Mouse (Mus musculus): ENCODE results near the gene Gja1.

The Gja1 gene

GRCm38 (mm10) chr10:56415894-56416570, 38.9 kb downstream of the Gja1 start:
- in situ Hi-C loops (cut with MboI), result no loop called here

GRCm38 (mm10) chr10:56422518-56422917, 45.4 kb downstream of the Gja1 start:
- in situ Hi-C loops (cut with MboI), result no loop called here

GRCm38 (mm10) chr10:56425016-56425798, 48.1 kb downstream of the Gja1 start:
- in situ Hi-C loops (cut with MboI), result no loop called here

GRCm38 (mm10) chr10:56426369-56426768, 49.2 kb downstream of the Gja1 start:
- in situ Hi-C loops (cut with MboI), result no loop called here

- in situ Hi-C loops (cut with MboI), result no loop called here
Observed at GRCm38 (mm10) chr10:56427382-56427781, 50.3 kb downstream of the Gja1 start.

- in situ Hi-C loops (cut with MboI), result no loop called here
Observed at GRCm38 (mm10) chr10:56427827-56428226, 50.7 kb downstream of the Gja1 start.

GRCm38 (mm10) chr10:56429011-56429410, 51.9 kb downstream of the Gja1 start:
- in situ Hi-C loops (cut with MboI), result no loop called here

- in situ Hi-C loops (cut with MboI), result no loop called here
Observed at GRCm38 (mm10) chr10:56431600-56432389, 54.7 kb downstream of the Gja1 start.

GRCm38 (mm10) chr10:56432390-56432709, 55.2 kb downstream of the Gja1 start:
- in situ Hi-C loops (cut with MboI), result no loop called here

GRCm38 (mm10) chr10:56437290-56437689, 60.2 kb downstream of the Gja1 start:
- in situ Hi-C loops (cut with MboI), result no loop called here

GRCm38 (mm10) chr10:56439638-56440037, 62.5 kb downstream of the Gja1 start:
- in situ Hi-C loops (cut with MboI), result no loop called here

- in situ Hi-C loops (cut with MboI), result no loop called here
Observed at GRCm38 (mm10) chr10:56444457-56444856, 67.3 kb downstream of the Gja1 start.

- in situ Hi-C loops (cut with MboI), result no loop called here
Observed at GRCm38 (mm10) chr10:56449030-56449429, 71.9 kb downstream of the Gja1 start.
